Mouse (Mus musculus): Measurements from ENCODE around the gene Ube2o.

Ube2o gene

GRCm38 (mm10) chr11:116585682-116586081 lies 4.4 kb upstream of the Ube2o start:
- DNase-seq (ENCODE audit: extremely low read depth, insufficient read length, low spot score) = no peak

DNA sequence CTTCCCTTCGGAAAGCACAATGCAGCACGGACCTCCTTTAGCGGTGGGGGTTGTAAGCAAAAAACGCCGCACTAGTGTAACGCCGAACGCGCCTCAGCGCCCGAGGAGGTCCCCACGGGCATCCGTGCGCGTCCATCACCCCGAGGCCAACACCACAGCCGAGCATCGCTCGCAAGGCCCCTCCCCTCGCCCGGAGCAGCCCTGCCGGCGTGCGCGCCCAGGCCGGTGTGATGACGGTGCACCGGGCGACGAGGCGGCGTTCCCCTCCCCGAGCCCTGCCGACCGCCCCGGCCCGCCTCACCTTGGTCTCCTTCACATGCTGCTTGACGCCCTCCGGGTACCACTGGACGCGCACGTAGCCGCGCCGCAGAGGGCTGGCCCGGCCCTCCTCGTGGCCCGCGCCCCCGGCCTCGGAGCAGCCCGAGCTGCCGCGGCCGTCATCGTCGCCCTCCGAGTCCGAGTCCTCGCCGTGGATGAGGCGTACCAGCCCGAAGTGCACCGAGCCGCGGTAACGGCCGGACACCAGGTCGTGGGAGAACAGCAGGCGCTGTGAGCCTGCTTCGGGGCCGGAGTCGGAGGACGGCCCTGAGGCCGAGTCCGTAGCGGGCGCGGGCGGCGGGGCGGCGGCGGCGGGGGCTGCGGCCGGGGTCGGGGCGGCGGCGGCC lies 404 bp downstream of the Ube2o start:
- DNase-seq (ENCODE audit: extremely low read depth, insufficient read length, low spot score) = peak; percentile 73

GRCm38 (mm10) chr11:116580031-116580652 lies 1.1 kb downstream of the Ube2o start:
- DNase-seq (ENCODE audit: extremely low read depth, insufficient read length, low spot score) = no peak

- DNase-seq (ENCODE audit: extremely low read depth, insufficient read length, low spot score) = no peak
These were observed 2.0 kb downstream of the Ube2o start for GRCm38 (mm10) chr11:116579280-116579679.

DNA sequence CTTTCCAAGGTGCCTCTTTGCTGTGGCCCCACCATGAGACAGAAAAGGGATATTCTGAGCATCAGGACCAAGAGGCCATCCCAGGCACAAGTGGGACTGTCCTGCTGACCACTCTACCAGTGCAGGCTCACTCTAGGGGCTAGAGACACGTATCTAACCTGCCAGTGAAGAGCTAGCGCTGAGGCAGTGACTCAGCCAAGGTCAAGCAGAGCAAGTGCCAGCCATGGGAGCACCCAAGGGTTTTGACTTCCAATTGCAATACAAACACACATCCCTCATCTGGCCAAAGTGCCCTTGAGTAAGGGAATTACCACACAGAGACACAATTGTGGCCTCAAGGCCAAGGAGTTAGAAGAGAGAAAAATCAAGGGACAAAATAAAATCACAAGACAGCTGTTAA lies 5.9 kb downstream of the Ube2o start:
- no peak for DNase-seq (ENCODE audit: extremely low read depth, insufficient read length, low spot score)

DNA sequence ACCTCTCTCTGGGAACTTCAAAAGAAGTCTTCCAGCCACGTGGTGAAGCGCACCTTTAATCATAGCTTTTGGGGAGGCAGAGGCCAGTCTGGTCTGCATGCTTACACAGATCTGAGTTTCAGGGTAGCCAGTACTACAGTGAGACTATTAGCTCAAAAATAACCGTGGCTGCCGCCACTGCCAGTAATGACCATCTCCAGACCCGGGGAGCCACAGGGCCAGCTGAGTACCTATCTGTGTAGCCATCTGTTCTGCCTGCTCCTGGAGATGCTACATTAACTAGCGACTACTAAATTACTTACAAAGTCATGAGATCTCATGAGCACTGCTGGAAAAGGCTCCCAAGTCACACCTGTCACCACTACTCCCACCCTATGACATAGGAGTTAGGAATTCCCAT lies 6.3 kb downstream of the Ube2o start:
- no peak for DNase-seq (ENCODE audit: extremely low read depth, insufficient read length, low spot score)

DNA sequence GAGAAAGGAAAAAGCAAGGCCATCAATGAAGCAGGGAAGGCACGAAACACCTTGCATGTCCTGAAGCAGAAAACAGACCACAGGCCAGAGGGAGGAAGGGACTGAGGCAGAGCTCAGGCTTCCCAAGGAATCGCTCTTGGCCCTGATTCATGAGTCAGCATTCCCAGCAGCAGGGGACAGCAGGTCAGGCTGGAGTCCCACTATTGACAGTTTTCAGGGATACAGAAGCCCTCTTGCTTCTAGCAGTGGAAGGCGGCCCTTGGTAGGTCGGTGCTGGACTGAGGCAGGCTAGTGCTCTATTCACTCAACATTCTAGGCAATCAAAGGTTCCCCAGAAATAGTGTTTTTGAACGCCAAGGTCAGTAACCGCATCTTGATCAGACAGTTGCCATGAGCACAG lies 6.8 kb downstream of the Ube2o start:
- no peak for DNase-seq (ENCODE audit: extremely low read depth, insufficient read length, low spot score)

- peak; percentile 49 for DNase-seq (ENCODE audit: extremely low read depth, insufficient read length, low spot score)
These were observed 8.3 kb downstream of the Ube2o start for GRCm38 (mm10) chr11:116572756-116573543.

DNA sequence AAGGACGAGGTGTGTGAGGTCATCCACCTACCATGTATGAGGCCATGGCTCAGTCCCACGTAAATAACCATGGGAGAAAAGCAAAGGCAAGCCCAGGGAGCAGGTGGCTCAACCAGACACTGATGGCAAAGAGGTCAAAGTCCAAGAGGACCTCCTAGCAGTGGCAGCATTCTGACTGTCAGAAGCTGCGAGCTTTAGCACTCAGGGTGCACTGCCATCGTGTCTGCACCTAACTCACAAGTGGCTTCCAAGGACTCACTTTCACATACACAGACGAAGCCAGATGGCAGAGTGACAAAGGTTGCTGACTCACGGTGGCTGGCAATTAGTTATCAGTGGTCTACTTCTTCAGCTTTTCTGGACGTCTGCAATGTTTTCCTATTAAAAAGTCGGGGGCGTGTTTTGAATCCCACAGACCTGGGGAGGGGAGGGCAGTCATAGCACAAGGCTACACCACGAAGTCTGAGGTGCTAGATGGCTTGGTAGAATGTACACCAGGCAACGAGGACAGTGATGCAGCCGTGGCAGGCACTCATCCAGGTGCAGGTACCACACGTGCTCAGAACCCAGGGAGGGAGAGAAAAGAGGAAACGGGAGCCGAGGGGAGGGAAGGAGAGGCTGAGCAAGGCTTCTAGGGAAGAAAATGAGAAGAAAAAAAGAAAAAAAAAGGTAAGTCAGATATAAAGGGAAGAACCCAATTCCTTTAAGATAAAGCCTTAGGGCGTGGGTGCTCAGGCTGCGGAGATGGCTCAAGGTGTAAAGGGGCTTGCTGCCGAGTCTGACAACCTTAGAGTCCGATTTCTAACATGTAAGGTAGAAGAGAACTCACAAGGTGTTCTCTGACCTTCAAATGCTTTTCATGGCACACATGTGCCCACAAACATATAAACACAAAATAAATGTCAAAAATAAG lies 9.2 kb downstream of the Ube2o start:
- DNase-seq (ENCODE audit: extremely low read depth, insufficient read length, low spot score) = peak; percentile 54

- DNase-seq (ENCODE audit: extremely low read depth, insufficient read length, low spot score) = no peak
These were observed 10.4 kb downstream of the Ube2o start for GRCm38 (mm10) chr11:116570821-116571220.

- DNase-seq (ENCODE audit: extremely low read depth, insufficient read length, low spot score) = no peak
These were observed 13.7 kb downstream of the Ube2o start for GRCm38 (mm10) chr11:116567531-116567930.

- no peak for DNase-seq (ENCODE audit: extremely low read depth, insufficient read length, low spot score)
These were observed 15.8 kb downstream of the Ube2o start for GRCm38 (mm10) chr11:116565283-116566041.

GRCm38 (mm10) chr11:116556308-116556707 lies 24.9 kb downstream of the Ube2o start:
- no peak for DNase-seq (ENCODE audit: extremely low read depth, insufficient read length, low spot score)

DNA sequence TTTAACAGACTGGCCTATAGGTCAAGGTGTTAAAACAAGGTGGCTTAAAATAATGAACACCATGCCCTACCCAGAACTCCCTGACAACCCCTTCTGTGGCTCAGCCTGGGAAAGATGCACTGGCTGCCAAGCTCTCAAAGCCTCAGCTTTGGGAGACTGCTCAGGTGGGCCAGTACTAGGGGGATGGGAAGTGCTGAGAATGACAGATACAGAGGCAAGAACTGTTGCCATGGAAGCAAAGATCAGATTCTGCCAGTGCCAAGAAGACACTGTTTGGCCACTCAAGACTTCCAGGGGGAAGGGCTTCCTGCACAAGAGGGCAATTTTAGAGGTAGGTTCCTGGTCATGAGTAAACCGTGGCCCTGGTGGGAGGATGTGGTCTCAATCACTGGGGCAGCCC lies 25.7 kb downstream of the Ube2o start:
- DNase-seq (ENCODE audit: extremely low read depth, insufficient read length, low spot score) = no peak

DNA sequence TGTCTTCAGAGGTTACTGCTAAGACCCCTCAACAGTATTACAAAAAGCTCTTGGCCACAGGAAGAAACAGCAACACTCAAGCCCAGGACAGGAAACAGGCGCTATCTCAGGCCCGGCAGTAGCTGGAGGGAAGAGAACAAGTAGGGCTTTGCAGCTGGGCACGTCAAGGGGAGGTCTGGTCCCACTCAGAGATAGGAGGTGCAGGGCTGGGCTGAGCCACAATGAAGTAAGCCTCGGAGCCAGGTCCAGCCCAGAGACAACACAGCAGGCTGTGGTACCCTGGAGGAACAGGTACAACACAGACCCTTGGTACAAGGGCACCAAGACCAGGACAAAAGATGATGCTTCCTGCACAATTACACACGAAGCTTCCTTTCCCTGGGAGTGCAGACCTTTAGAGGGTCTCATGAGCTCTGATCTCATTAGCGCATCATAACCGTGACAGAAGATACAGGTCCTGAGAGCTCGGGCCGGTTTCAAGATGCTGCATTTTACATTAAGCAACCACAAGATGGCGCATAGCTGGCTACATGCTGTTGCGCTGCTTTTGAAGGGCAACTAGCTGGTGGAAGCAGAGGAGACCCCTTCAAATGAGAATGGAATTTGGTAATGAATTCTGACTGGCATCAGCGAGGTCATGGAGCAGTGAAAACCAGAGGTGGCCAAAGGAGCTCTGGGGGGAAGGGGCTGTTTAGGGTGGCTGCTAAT lies 26.9 kb downstream of the Ube2o start:
- no peak for DNase-seq (ENCODE audit: extremely low read depth, insufficient read length, low spot score)

- no peak for DNase-seq (ENCODE audit: extremely low read depth, insufficient read length, low spot score)
These were observed 29.1 kb downstream of the Ube2o start for GRCm38 (mm10) chr11:116552194-116552593.

- no peak for DNase-seq (ENCODE audit: extremely low read depth, insufficient read length, low spot score)
These were observed 30.5 kb downstream of the Ube2o start for GRCm38 (mm10) chr11:116550748-116551147.

DNA sequence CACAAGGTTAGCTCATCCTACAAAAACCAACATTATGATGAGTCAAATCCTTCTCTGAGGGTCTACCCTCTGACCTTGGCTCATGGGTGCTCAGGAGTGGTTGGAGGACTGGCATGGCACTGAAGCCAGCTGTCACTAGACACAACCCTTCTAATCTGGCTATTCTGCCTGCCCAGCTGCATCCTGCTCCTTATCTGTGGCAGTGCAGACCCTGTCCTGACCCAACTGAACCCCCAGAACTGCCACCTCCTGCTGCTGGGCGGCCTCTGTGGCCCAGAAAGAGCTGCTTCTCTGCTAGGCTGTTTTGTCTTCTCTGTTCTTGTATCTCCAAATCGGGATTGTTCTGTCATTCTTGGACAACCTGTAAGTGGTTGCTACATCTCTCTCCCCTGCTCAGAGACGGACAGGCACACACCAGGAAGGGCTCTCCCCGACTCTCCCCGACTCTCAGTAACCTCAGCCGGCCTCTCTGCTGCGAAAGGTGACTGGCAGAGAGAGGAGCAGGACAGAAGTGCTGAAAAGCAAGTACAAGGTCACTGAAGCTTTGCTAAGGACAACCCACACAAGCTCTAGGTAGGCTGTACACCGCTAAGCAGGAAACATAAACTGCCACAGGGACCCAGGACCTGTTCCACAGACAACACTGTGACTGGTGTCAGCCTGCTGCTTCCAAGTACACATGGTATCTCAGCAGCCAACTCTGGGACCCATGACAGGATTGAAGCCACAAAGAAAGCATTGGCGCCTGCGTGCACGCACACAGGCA lies 31.8 kb downstream of the Ube2o start:
- no peak for DNase-seq (ENCODE audit: extremely low read depth, insufficient read length, low spot score)

DNA sequence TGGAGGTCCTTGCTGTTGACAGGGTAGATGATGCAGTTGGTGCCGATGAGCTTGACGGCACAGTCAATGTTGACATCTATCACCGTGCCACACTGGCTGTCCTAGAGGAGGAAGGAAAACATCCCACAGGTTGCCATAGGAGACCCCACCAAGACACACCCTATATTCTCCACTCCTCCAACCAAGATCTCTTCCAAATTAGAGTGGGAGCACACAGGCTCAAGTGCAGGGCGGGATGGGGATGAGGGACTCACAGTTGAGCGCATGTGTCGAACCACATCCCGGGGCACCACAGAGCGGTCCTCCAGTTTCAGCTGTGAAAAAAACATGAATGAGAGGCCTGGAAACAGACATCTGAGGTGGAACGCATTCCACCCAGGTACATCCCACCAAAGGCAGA lies 32.5 kb downstream of the Ube2o start:
- DNase-seq (ENCODE audit: extremely low read depth, insufficient read length, low spot score) = no peak
